Mouse (Mus musculus) lung, postnatal 10 days (tissue): ENCODE data around the gene Slc25a41.
"Not testable (repeated sequence)": the region's sequence is repeated elsewhere in the genome, so short reads cannot be mapped to it uniquely, and the experiment has no call there.

Source experiments
- DNase-seq: peaks from one replicate; pipeline ENCODE4 v3.0.0; 2021

The Slc25a41 gene

DNA sequence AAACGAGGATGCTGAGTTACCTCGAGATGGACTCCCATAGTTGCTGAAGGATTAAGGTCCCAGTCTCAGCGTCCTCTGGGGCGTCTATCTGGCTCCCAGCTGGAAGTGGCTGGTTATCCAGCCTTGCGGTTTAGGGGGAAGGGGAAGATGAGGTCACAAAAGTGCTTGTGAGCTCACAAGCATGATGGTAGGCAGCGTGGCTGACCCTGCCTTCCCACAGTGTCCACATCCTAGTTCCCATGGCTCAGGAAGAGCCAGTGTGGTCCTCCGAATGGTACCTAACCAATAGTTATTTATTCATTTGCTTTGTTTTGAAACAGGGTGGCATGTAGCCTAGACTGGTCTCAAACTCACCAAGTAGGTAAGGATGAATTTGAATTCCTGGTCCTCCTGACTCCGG lies at the start of gene Slc25a41:
TSS of gene Slc25a41 (minus strand) at position 101 of the 400 bp plus-strand sequence.
- DNase-seq, result no peak

DNA sequence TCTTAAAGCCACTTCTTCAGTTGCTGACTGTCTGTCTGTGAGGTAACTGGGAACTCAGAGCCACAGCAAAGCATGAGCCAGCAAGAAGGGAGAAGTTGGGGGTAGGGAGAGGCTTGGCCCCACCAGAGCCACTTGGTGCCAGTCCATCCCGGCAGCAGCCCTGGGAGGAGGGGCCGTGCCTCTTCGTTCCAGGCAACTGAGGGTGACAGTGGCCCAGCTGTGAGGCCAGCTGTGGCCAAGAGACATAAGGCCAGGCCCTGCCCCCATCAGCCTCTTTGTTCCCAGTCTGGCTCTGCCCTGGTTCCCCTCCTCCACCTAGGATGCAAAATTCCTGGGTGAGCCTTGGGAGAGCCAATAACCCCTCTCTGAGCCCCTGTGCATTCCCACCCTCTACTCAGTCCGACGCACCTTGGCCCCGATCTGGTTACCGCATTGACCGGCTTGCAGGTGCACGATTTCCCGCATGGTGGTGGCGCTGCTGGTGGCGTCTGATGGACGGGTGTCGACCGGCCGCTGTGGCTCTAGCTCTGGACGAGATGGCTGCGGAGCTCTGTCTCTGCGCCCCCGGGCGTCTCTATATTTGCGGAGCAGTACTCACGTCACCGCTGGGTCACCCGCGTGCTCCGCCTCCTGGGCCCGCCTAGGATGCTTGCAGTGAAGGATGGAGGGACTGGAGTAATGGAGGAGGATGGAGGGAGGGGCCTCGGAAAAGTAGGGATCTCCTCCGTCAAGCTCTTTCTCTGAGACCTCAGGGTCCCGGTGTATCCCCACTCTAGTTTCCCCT lies 45.8 kb upstream of the Slc25a41 start, which contains the start of gene Tubb4a:
TSS of gene Tubb4a (minus strand) at position 734 of the 784 bp plus-strand sequence.
- peak; percentile 74 for DNase-seq

DNA sequence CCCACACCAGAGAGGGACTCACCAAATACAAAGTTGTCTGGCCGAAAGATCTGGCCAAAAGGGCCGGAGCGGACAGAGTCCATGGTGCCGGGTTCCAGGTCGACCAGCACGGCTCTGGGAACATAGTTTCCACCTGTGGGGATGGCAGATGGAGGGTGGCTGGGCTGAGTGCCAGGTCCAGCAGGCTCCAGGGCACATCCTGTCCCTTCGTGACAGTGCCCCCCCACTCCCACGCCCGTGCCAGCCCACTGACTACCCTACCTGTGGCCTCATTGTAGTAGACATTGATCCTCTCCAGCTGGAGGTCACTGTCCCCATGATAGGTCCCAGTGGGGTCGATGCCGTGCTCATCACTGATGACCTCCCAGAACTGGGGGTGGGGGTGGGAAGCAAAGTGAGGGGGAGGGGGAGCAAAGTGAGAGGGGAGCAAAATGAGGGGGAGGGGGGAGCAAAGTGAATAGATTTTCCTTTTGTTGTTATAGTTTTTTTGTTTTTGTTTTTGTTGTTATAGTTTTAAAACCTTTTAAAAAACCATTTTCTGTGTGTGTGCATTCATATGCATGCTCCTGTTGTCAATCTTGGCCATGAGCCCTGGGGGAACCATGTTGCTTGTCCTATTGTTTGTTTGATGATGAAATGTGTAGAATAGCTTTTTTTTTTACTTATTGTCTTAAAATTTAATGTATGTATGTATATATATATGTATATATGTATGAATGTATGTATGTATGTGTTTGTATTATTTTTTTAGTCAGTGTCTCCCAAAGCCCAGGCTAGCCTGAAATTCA lies 44.7 kb upstream of the Slc25a41 start:
- no peak for DNase-seq

DNA sequence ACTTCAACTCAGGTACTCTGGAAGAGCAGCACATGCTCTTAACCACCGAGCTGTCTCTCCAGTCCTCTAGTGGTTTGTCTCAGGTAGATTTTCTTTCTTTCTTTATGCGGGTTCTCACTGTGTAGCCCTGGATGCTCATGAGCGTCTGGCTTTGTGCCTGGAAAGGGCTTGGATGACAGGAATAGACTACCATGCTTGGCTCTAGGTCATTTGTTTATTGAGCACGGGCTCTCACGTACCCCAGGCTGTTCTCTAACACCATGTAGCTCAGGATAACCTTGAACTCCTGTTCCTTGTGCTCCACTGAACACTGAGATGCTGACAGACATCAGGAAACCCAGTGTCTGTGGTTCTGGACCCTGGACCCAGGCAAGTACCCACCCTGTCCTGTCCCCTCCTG lies 41.0 kb upstream of the Slc25a41 start:
- DNase-seq, result no peak

DNA sequence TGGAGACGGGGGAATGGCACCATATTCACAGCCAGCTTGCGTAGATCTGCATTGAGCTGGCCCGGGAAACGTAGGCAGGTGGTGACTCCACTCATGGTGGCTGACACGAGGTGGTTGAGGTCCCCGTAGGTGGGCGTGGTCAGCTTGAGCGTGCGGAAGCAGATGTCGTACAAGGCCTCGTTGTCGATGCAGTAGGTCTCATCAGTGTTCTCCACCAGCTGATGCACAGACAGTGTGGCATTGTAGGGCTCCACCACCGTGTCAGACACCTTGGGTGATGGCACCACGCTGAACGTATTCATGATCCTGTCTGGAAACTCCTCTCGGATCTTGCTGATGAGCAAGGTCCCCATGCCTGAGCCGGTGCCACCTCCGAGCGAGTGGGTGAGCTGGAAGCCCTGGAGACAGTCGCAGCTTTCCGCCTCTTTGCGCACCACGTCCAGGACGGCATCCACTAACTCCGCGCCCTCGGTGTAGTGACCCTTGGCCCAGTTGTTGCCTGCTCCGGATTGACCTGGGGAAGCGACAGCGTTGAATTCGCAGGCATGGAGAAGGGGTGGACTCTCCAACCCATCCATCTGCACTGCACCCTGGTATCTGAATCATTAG lies 39.9 kb upstream of the Slc25a41 start:
- DNase-seq, result no peak

DNA sequence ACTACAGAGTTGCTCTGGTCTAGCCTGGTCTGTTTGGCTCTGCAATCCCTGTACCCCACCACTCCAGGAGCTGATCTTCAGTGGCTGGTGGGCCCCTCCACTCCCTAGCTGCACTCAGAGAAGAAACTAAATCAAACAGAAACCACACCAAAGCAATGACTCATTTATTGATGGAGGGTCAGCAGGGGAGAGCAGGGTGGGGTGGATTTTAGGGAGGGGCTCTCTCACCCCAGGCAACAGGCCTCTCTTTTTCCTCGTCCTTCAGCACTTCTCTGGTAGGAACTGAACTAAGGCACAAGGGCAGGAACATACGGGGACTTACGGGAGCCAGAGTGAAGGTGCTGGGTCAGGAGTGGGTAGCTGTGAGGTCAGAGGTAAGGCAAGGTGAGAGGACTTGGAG lies 38.5 kb upstream of the Slc25a41 start:
- no peak for DNase-seq

DNA sequence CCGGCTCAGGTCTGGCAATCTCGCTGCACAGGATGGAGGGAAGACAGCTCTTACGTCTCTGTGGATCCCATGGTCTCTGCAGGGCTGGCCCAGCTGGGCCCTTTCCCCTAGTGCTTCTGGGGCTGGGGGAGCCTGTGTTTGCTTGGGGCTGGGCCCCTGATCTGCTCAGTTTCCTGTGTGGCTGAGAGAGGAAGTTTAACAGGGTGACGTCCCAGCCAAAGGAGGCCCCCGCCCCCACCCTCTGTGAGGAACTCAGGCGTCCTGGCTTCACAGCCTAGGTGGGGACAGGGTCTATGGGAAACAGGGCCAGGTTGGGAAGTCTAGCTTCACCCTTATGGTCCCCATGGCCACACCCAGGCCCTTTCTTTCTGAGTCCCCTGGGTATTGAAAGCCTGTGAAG lies 36.9 kb upstream of the Slc25a41 start, which contains the start of gene Dennd1c:
TSS of gene Dennd1c (minus strand) at position 179 of the 400 bp plus-strand sequence.
- peak; percentile 30 for DNase-seq

DNA sequence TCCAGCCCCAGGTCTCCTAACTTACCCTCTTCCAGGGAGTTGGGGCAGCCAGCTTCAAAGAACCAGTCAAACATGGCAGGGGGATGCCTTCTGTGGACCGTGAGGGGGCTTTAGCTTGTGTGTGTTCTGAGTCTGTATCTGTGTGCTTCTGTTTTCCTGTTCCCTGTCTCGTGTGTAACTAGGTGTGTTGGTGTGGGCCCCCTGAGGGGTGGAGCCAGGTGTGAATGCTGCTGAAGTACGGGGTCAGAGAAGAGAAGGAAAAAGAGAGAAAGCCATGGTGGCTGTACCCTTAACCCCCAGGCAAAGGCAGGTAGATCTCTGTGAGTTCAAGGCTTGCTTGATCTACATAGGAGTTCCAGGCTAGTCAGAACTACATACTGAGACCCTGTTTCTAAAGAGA lies 35.5 kb upstream of the Slc25a41 start:
- DNase-seq, result no peak

DNA sequence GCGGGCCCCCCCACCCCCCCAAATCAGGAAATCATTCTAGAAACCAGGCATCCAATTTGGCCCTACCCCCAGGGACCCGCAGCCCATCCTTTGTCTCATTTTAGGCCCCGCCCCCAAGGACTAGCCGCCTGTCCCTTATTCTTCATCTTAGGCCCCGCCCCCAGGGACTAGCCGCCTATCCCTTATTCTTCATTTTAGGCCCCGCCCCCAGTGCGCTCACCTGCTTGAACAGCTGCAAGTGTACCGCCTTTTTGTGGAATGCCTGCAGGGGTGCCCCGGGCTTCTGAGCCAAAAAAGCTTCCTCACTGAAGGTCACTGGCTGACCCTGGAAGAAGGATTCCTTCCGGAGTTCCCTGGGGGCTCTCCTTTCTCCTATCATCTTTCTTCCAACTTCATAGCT lies 29.2 kb upstream of the Slc25a41 start:
- peak; percentile 61 for DNase-seq

DNA sequence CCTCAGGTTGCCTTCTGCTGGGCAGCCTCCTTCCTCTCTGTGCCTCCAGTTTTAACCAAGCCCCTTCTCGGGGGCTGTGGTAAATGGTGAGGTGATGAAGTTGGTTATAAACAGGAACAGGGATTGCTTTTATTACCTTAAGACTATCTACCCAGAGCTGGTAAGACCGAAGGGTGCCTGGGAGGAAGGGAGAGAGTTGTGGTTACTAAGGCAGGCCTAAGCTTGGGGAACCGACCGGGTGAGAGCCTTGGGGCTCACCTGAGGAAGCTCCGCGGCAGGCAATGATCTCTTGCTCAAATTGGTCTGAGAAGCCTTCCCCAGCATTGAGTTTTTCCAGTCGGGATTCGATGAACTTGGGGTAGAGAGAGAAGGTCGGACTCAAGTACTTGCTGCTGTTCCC lies 28.8 kb upstream of the Slc25a41 start:
- no peak for DNase-seq

DNA sequence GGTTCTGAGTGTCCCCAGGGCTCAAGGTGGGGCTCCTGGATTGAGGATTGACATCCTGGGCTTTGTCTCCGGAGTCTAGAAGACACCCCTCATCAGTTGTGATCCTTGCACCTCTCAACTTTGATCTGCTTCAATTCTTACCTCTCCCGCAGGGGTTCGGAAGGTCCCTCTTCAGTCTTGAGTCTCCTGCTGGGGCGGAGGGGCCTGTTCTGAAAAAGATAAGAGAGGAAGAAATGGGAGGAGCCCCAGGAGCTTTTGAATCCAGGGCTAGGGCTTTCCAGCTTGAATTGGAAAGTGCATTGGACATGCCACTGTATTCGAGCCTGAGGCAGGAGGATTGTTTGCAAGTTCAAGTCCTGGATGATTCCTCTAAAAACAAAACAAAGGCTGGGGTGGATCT lies 25.5 kb upstream of the Slc25a41 start:
- no peak for DNase-seq

DNA sequence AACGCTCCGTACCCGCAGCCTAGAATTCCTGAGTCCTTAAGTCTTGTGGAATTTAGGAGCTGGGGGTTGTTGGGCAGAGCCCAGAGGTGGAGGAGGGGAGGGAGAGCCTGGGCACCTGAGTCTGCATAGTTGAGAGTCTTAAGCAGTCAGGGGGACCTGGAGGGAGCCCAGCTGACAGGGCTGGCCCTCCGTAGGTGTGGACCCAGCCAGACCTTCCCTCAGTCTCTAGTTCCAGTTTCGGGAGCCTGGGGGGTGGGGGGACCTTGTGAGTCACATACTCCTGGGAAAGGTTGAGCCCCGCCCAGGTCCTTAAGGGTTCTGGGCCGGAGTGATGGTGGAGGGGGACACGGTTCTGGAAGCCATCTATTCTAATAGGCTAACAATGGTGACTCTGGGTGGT lies 21.6 kb upstream of the Slc25a41 start:
- peak; percentile 50 for DNase-seq

DNA sequence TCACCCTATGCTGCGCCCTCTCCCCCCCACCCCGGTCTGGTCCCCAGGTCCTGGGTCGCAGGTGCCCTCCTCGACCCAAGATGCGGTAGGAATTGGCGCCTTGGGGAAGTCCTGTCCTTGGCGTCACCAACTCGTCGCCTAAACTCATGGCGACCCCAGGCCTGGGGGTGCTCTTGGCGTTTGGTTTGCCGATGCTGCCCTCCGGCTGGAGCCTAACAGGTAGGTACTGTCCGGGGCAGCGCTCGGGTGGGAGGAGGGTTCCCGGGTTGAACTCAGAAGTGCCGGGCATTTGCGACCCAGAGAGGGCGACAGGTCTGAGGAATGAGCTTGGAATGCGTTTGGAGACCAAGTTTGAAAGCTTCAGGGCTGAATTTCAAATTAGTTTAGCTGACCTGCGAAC lies 21.1 kb upstream of the Slc25a41 start:
- no peak for DNase-seq

DNA sequence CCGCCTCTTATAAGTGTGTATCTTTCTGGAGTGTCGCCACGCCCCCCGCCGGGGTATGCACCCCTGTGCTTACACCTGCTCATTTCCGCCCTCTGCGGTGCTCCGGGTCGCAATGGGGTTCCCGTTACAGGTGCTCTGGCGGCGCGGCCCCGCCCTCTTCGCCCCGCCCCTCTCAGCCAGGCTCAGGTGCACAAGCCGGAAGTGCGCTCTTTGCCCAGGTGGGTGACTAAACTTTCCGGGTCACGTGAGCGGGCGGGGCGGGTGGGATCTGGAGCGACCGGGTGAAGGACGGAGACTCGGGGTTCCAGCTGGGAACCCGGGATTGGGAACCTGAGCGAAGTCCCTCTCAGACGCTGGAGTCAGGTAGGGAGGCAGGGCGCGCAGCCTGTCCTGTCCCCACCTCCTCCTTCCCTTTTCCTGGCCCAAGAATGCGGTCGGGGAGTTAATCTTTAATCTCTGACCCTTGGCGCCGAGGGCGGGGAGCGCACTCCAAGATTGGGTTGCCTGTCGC lies 20.6 kb upstream of the Slc25a41 start:
- peak; percentile 76 for DNase-seq

DNA sequence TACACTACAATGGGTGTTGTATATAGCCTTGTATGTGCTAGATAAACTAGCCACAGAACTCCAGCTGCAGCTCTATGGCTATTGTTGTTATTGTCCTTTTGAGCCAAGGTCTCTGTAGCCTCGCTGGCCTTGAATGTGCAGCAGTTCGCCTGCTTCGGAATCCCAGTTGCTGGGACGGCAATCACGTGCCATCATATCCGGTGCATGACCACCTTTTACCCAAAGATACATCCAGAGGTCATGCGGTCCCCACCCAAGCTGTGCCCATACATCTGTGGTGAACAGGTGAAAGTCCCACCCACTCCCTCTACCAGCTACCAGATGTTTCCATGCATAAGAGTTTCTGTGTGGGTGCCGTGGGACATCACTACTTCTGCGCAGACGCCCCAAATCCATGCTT lies 19.6 kb upstream of the Slc25a41 start:
- DNase-seq, result no peak

DNA sequence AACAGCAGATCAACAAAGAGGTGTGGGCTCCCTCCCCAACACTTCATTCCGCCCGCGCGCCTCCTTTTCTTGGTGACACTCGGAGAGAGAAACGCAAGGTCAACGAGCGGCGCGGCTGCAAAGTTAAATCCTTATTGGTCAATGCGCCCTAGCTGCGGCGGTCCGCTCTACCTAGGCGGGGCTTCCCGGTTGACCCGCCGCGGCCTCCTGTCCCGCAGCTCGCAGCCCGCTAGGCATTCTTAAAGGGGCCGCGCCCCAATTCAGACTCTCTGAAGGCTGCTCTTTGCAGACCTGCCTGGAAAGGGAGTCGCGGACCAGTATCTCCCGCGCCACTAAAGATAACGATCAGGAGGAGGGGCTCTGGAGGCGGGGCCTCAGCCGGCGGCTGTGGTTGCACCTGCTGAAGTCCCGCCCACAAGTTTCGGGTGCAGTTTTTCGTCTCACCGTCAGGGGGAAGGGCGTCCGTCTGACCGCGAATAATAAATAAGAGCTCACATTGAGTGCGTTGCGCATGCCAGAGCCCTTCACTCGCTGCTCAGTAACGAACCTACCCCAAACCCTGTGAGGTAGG lies 18.9 kb upstream of the Slc25a41 start:
- peak; percentile 96 for DNase-seq

DNA sequence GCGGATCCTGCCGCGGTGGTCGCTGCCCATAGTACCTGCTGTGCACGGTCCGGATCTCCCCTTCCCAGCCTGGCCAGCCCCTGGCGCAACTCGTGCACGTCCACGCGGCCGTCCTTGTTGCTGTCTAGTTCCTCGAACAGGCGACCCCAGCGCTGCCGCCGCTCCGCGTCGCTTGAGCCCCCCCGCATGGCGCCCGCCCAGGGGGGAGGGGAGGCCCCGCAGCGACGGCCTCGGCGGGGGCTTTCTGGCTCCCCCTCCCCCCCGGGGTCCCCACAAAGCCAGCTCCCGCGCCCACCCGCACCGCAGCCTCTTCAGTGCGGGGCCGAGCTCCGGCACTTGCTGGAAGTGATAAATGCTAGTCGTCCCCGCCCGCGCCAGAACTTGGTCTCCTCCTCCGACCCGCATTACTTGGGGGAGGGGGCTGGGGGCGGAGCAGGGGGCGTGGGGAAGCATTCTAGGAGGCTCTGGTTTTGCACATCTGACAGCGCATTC lies 18.1 kb upstream of the Slc25a41 start, which contains the start of gene Slc25a23:
TSS of gene Slc25a23 (minus strand) at position 378 of the 492 bp plus-strand sequence.
- DNase-seq, result peak; percentile 72

DNA sequence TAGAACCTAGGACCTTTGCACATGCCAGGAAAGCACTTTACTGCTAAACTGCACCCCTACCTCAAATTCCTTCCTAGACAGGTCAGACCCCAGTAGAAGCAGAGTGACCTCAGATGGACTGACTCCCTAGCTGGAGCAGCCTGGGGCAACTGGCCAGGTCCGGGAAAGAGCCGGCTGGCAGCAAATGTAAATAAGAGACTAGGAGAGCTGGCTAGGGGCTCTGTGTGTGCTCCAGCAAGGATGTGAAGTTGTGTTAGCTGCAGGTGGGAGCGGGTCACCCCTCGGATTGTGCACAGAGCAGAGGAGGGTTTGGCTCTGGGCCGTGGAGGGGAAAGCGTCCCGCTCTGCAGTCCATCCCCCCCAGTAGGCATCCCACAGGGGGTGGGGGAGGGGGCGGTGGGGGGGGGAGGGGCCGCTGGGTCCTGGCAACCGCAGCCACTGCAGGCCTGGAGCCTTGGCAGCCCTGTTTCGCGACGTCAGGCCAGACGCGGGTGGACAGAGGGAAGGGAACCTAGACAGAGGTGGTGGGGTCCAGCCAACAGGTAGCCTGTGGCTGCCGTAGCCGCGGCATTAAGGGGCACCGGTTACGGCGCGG lies 17.5 kb upstream of the Slc25a41 start, which contains the start of gene Crb3:
TSS of gene Crb3 (plus strand) at position 215 of the 595 bp plus-strand sequence.
- DNase-seq, result peak; percentile 46

DNA sequence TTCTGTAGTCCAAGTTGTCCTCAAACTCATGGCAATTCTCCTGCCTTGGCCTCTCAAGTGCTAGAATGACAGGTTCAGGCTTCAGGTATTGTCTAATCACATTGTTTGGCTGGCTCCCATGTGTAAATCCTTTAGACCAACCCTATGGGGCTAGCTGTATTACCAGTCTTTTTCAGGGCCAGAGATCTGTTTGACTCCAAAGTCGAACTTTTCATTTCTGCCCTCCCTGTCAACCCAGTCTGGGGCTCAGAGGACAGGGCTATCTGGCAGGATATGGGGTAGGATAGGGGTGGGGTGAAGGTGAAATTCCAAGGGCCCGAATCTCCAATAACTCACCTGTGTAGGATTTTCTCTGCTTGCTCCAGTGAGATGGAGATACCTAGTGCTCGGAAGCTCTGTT lies 14.8 kb upstream of the Slc25a41 start:
- no peak for DNase-seq

DNA sequence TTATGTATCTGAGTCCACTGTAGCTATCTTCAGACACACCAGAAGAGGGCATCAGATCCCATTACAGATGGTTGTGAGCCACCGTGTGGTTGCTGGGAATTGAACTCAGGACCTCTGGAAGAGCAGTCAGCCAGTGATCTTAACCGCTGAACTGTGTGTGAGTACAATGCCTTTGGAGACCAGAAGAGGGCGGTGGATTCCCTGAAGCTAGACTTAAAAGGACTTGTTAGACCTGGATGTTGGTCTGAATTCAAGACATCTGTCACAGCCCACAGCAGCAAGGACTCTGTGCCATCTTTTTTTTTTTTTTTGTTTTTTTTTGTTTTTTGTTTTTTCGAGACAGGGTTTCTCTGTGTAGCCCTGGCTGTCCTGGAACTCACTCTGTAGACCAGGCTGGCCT lies 10.2 kb upstream of the Slc25a41 start:
- DNase-seq, result not testable (repeated sequence)

DNA sequence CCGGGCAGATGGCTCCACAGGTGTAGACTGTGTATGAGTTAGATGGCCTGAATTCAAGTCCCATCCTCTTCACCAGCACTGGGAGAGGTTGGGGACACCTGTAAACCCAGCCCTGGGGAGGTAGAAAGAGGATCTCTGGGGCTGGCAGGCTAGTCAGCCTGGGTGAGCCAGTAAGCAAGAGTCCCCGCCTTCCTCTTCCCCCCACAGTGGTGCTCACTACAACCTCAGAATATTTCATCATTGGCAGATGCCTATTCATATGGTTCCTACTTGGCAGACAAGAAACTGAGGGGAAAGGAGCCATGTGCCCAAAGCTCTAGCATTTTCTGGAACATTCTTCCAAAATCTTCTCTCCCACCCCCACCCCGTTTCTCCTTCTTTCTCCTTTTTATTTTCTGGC lies 7.4 kb upstream of the Slc25a41 start:
- no peak for DNase-seq

DNA sequence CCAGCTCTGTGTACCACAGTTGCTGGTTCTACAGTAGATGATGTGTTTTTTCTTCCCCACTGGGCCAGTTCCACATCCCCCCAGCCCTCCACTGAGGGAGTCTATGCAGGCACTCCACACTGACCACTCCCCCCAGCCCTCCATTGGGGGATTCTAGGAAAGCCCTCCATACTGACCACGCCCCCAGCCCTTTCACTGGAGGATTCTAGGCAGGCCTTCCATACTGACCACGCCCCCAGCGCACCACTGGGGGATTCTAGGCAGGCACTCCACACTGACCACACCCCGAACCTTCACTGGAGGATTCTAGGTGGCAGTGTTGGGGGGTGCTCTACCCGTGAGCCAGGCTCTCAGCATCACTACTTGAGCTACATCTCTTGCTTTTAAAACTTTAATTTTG lies 6.0 kb upstream of the Slc25a41 start:
- DNase-seq, result peak; percentile 33
